Mouse (Mus musculus): ENCODE data around the gene Wdr24.

Gene Wdr24

DNA sequence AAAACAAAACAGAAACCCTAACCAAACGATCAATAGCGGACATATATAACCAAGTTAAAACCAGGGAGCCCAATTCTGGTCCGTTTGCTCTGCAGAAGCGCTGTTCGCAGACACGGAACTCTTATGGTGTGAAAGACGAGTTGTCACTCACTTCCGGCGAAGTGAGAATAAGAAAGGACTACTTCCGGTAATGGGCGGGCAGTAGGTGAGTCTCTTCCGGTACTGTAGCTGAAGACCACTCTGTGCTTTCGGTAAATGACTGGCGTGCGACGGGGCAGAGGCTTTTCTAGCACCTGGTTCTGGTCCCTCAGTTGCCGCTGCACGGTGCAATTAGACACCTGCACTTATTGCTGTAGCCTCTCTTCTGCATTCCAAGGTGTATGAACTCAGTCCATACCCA lies at the start of gene Wdr24:
TSS of gene Wdr24 (plus strand) at position 176 of the 400 bp plus-strand sequence.
- ChIA-PET CTCF (interaction anchor here in 2 of 4 experiments (1.2 to 1.5 kb wide), 3 partner anchors 9 to 308 kb away, joined by 3 to 11 read pairs (median 3); partner anchors contain the start of gene Stub1 (in 2 of the 2)), POLR2A (interaction anchor here (0.5 to 4.4 kb wide), 18 partner anchors 9 to 97 kb away, joined by 3 to 60 read pairs (median 6); partner anchors contain the start of genes Stub1 (in 3 of the 4), Rhbdl1 (in 2 of the 4), Fam173a (in 1 of the 4) and Mcrip2 (in 1 of the 4))

DNA sequence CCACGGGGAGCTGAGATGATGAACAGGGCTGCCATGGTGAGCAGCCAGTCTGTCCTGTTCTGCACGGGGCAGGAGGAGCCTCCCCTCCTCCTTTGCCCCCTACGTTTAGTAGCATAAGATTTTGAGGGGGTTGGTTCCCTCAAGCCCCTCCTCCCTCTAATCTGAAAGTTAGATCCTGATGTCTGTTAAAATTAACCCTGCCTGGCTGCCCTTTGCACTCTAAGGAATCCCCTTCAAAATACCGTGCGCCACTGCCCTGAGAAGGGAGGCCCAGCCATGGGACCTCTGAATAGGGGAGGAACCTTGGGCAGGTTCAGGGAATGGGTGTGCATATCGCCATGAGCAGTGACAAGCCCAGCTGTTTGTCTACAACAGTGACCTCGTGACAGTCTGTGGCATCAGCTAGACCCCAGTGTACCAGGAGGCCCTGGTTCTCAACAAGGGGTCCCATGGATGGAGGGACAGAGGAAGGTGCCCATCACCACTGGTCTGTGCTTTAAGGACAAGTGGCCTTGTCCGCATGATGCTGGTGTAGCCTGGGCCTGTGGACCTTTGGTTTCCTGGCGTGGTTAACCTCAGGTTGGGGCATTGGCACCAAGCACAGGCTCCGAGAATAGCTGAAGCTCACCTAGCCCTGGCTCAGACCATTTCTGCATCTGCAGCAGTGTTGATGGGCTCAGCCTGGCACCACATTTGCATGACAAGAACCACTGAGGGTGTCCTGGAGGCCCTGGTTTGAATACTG lies 47.9 kb upstream of the Wdr24 start:
- POLR2A ChIA-PET = interaction anchor here in 2 of 4 experiments (0.6 to 4.1 kb wide), 7 partner anchors 10 to 889 kb away, joined by 4 to 31 read pairs (median 13); partner anchors contain the start of genes Chtf18 (in 2 of the 2), Rpusd1 (in 2 of the 2), Haghl (in 1 of the 2) and Spsb3 (in 1 of the 2)
- CTCF ChIA-PET = interaction anchor here in 2 of 4 experiments (1.2 to 2.7 kb wide), 2 partner anchors 26 kb away, joined by 4 to 10 read pairs; no protein-coding TSS in a partner anchor

DNA sequence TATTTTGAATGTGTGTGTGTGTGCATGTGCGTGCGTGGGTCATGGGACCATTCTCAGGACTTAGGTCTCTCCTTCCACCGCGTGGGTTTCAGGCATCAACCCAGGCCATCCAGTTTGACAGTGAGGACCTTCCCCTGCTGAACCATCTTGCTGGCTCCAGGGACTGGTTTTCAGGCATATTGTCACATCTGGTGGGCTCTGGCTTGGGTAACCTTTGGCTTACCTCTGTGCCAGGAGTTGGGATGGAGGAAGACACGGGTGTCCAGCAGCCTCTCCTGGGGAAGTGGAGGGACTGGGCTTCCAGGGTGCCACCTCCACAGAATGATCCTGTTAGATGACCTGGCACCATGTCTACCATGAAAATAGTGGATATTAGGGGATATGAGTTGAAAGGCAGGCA lies 45.5 kb upstream of the Wdr24 start:
- POLR2A ChIA-PET = interaction anchor here in 2 of 4 experiments (1.0 to 1.9 kb wide), 6 partner anchors 7 to 54 kb away, joined by 3 to 5 read pairs (median 4); partner anchors contain the start of genes Chtf18 (in 1 of the 2) and Haghl (in 1 of the 2)
- CTCF ChIA-PET = interaction anchor here in 1 of 4 experiments (1.1 kb wide), 1 partner anchor 54 kb away, joined by 4 read pairs; no protein-coding TSS in a partner anchor

DNA sequence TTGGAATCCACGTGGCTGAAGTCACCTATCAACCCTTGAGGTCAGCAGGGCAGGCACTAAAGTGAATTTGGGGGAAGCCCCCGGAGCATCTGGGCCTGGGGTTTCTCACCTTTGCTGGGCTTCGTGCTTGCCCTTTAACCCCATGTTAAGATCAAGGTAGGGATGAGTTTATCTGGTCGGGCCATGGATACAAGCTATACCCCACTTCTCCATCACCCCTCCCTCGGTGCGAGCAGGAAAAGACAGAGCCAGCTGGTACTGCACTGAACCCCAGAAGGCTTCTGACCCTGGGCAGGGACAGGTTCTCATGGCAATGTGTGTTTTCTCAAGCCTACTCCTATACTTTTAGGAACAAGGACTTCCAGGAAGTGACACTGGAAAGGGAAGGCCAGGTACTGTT lies 42.1 kb upstream of the Wdr24 start:
- ChIA-PET POLR2A (interaction anchor here in 3 of 4 experiments (0.6 to 3.1 kb wide), 21 partner anchors 8 to 65 kb away, joined by 3 to 14 read pairs (median 4); partner anchors contain the start of genes Chtf18 (in 2 of the 3), Fam173a (in 2 of the 3), Metrn (in 2 of the 3) and Narfl (in 2 of the 3)), CTCF (interaction anchor here in 2 of 4 experiments (0.6 to 1.9 kb wide), 6 partner anchors 8 to 58 kb away, joined by 3 to 7 read pairs (median 3); partner anchors contain the start of genes Narfl (in 2 of the 2), Chtf18 (in 1 of the 2) and Rpusd1 (in 1 of the 2))

DNA sequence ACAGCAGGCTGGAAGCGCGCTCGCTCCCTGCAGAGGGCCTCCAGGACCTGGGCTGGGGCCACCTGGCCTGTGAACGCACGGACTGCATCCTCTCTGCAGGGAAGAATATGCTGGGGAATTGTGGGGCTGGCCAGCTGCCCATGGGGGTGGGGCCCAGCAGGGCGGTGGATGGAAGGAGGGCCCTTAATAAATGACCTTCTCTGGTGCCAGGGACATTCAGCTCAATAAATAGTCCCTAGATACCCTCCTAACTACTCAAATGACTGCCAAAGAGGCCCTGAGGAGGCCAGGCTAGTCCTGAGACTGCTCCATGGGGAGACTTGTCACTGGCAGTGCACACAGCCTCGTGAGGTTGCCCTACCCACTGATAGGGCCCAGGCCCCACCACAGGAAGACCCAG lies 40.3 kb upstream of the Wdr24 start:
- CTCF ChIA-PET = interaction anchor here in 1 of 4 experiments (1.1 kb wide), 1 partner anchor 19 kb away, joined by 4 read pairs; no protein-coding TSS in a partner anchor

DNA sequence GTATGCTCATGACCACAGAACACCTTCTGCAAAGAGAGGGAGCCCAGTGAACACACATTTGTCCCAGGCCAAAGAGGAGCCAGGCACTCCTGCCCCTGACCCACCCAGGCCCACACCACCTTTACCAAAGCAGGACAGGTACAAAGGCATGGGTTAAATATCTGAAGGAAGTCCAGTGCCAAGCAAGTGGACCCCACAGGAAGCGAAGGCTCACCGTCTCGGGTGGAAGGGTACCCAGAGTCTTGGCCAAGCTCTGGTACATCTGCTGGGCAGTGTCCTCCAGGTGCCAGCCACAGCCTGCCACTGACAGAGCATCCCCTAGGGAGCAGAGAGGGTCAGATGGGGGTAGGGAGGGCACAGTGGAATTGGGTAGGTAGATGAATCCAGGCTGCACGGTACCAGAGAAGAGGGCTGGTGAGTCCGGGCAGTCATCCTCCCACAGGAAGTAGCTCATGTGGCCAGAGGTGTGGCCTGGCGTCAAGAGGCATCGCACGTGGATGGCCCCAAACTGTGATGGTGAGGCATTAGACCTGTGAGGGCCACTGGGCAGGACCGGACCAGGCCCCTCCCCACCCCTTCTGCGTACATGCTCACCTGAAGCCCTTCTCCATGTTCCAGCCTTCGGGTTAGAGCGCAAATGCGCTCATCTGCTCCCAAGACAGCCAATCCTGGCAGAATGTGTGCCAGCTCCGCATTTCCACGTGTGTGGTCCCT lies 39.4 kb upstream of the Wdr24 start:
- ChIA-PET POLR2A (interaction anchor here (1.0 to 3.1 kb wide), 15 partner anchors 8 to 68 kb away, joined by 3 to 25 read pairs (median 6); partner anchors contain the start of genes Narfl (in 4 of the 4), Metrn (in 3 of the 4), Chtf18 (in 1 of the 4) and Gng13 (in 1 of the 4)), CTCF (interaction anchor here in 3 of 4 experiments (1.2 to 2.9 kb wide), 4 partner anchors 10 to 52 kb away, joined by 4 to 20 read pairs (median 8); partner anchors contain the start of gene Narfl (in 3 of the 3))

More for the DNA sequence above, 40.3 kb upstream of the Wdr24 start:
- POLR2A ChIA-PET = interaction anchor here in 3 of 4 experiments (1.1 to 3.1 kb wide), 9 partner anchors 9 to 67 kb away, joined by 3 to 14 read pairs (median 5); partner anchors contain the start of genes Narfl (in 2 of the 3), Chtf18 (in 1 of the 3), Gng13 (in 1 of the 3) and Rpusd1 (in 1 of the 3)

DNA sequence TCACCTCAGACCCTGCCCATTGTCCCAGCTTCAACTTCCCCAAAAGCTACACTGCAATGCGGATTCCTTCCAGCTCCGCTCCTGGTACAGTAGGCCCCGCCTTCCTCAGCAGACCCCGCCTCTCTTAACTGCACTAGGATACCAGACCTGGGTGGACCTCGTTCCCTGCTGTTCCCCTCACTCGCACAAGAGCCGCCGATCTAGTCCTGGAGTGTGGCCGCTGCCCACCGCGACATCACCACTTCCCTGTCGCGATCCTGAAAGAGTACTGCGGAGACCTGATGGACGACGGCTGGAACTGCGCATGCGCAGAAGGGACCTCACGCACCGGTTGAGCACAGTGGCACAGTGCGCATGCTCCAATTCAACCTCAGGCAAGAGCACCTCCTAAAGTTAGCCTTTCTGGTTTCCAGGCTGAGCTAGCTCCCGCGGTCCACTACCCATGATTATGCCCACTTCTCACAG lies 38.1 kb upstream of the Wdr24 start, which contains the start of gene Haghl:
TSS of gene Haghl (minus strand) at position 393 of the 465 bp plus-strand sequence.
- POLR2A ChIA-PET = interaction anchor here (0.6 to 3.3 kb wide), 39 partner anchors 8 to 380 kb away, joined by 3 to 25 read pairs (median 5); partner anchors contain the start of genes Narfl (in 4 of the 4), Metrn (in 3 of the 4), Rpusd1 (in 3 of the 4) and Chtf18 (in 2 of the 4)
- CTCF ChIA-PET = interaction anchor here (0.6 to 2.9 kb wide), 16 partner anchors 9 to 660 kb away, joined by 3 to 20 read pairs (median 4); partner anchors contain the start of genes Narfl (in 3 of the 4), AC134908.4 (in 1 of the 4), Chtf18 (in 1 of the 4) and Metrn (in 1 of the 4)

DNA sequence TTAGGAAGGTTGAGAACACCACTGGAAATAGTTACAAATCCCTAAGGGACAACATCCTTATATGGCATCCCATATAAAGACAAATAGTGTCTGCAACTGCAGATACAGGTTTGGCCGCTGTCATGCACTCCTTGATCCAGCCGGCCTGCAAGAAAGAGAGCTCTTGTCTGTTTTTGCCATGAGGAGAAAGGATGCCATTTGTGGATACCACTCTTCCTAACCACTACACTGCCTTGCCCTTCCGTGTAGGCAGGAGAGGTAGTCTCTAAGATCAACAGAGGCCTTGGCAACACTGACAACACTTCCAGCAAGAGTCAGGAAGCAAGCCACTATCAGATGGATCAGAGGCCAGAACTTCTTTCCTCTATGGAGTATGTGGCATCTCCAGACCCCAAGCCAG lies 37.1 kb upstream of the Wdr24 start, which contains the start of gene Ccdc78:
TSS of gene Ccdc78 (plus strand) at position 301 of the 400 bp plus-strand sequence.
- POLR2A ChIA-PET = interaction anchor here in 3 of 4 experiments (0.6 to 3.3 kb wide), 17 partner anchors 9 to 216 kb away, joined by 3 to 23 read pairs (median 6); partner anchors contain the start of genes Jmjd8 (in 2 of the 3), Metrn (in 2 of the 3), Chtf18 (in 1 of the 3) and Fbxl16 (in 1 of the 3)
- CTCF ChIA-PET = interaction anchor here in 2 of 4 experiments (1.0 to 2.9 kb wide), 3 partner anchors 13 to 62 kb away, joined by 3 to 20 read pairs (median 10); partner anchors contain the start of gene Narfl (in 1 of the 2)

DNA sequence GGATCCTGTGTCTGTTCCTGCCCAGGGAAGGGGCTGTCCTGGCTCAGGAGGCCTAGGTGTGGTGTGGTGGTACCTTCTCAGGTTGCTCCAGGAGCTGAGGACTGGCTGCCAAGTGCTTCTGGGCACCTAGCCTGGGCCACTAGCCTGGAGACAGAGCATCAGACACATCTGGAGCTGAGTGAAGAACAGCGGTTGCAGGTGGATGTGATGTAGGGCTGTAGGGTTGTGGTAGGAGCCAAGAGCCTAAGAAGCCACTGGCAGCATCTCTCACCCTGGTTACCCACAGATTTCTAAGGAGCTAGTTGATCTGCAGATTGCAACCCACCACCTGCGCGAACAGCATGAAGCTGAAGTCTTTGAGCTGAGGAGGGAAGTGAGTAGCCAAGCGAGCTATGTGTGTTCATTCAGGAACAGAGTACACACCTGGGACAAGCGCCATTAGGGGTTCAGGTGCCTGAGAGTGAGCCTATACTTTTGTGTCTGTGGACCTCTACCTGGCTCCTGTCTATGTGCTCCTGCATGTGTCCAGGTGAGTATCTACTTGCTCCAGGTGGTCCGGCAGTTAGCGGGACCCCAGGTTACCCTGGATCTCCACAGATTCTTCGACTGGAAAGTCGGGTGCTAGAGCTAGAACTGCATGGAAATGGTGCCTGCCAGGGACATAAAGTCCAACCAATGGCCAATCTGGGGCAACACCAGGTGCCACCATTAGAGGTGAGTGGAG lies 36.5 kb upstream of the Wdr24 start:
- CTCF ChIA-PET = interaction anchor here in 2 of 4 experiments (1.0 to 2.9 kb wide), 3 partner anchors 14 to 63 kb away, joined by 3 to 10 read pairs (median 3); partner anchors contain the start of gene Narfl (in 1 of the 2)
- POLR2A ChIA-PET = interaction anchor here in 3 of 4 experiments (0.6 to 3.3 kb wide), 7 partner anchors 10 to 65 kb away, joined by 3 to 23 read pairs (median 6); partner anchors contain the start of genes Metrn (in 2 of the 3), Chtf18 (in 1 of the 3), Jmjd8 (in 1 of the 3) and Rpusd1 (in 1 of the 3)

DNA sequence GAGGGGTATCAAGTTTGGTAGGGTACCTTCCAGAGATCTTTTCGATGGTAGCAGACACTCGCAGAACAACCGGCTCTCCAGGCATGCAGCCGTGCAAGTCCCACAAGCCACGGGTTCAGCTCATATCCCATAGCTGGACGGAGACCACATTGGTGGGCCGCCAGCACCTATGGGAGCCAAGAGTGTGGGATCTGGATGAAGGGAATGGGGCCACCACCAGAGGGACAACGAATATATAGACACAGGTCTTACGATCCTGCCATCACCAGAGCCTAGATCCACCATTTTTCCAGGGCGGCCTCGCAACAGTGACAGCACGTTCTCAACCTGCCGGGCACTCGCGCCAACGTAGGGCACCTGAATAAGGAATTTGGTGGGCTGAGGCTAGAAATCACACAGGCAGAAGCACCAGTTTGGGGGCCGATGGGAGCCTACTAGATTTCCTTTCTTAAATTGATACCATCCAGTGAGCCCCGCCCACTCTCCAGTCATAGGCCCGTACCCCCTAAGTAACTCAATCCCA lies 32.0 kb upstream of the Wdr24 start:
- ChIA-PET POLR2A (interaction anchor here in 3 of 4 experiments (0.6 to 3.1 kb wide), 31 partner anchors 8 to 343 kb away, joined by 3 to 16 read pairs (median 4); partner anchors contain the start of genes Stub1 (in 2 of the 3), Wdr24 (in 2 of the 3), Chtf18 (in 1 of the 3) and Fbxl16 (in 1 of the 3)), CTCF (interaction anchor here (0.9 to 2.6 kb wide), 10 partner anchors 10 to 221 kb away, joined by 3 to 12 read pairs (median 4); partner anchors contain the start of gene Narfl (in 2 of the 4))

DNA sequence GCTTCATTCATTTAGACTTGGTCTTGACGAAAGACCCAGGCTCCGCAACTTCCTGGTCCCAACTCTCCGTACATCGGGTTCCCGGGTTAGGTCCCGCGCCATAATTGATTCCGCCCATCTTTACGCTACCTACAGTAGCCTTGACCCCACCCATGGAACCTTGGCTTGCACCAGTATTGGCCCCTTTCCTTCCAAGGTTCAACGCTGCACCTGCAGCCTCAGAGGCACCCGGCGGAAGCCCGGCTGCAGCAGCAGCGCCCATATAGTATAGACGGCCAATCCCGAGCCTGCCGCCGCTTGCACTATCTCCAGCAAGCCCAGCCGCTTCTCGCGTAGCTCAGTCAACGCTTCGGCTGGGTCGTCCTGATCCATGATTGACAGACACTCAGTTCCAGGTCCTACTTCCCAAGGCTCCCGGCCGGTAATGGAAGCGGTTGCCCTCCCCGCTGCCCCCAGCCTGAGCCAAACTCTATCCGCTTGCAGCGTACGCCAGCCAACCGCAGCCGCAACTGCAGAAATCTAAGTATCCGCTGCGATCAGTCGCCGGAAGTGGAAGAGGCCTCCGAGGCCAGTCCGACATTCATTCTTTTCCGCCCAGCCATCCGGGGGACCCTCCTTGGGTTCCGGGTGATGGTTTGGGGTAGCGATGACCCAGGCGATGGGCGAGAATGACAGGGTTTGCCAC lies 31.4 kb upstream of the Wdr24 start:
- ChIA-PET CTCF (interaction anchor here in 3 of 4 experiments (0.6 to 2.6 kb wide), 11 partner anchors 8 to 220 kb away, joined by 3 to 12 read pairs (median 4); partner anchors contain the start of gene Narfl (in 2 of the 3)), POLR2A (interaction anchor here in 3 of 4 experiments (0.6 to 3.1 kb wide), 29 partner anchors 9 to 225 kb away, joined by 3 to 16 read pairs (median 4); partner anchors contain the start of genes Stub1 (in 3 of the 3), Chtf18 (in 1 of the 3), Fbxl16 (in 1 of the 3) and Nhlrc4 (in 1 of the 3))

DNA sequence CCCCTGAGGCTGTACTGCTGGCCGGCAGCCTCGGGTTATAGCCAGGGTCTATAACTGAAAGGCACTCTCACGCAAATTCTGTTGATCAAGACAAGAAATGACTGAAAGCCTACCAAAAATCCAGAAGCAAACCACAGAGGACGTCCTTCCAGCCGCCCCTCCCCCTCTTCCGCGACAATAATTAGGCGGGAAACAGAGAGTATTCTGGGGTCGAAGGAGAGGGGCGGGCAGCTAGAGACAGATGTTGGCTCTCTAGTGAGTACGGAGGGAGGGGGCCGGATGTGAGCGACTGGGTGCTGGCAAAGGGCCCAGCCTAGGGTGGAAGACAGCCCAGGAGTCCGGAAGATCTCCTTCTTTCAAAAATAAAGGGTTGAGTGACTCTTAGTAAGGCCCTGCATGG lies 30.8 kb upstream of the Wdr24 start, which contains the start of gene Fam173a:
TSS of gene Fam173a (minus strand) at position 287 of the 400 bp plus-strand sequence.
- CTCF ChIA-PET = interaction anchor here in 3 of 4 experiments (0.6 to 2.6 kb wide), 8 partner anchors 7 to 220 kb away, joined by 3 to 12 read pairs (median 4); partner anchors contain the start of gene Narfl (in 2 of the 3)
- POLR2A ChIA-PET = interaction anchor here (0.6 to 3.1 kb wide), 22 partner anchors 8 to 225 kb away, joined by 3 to 16 read pairs (median 4); partner anchors contain the start of genes Chtf18 (in 2 of the 4), Rpusd1 (in 2 of the 4), Stub1 (in 2 of the 4) and Nhlrc4 (in 1 of the 4)

DNA sequence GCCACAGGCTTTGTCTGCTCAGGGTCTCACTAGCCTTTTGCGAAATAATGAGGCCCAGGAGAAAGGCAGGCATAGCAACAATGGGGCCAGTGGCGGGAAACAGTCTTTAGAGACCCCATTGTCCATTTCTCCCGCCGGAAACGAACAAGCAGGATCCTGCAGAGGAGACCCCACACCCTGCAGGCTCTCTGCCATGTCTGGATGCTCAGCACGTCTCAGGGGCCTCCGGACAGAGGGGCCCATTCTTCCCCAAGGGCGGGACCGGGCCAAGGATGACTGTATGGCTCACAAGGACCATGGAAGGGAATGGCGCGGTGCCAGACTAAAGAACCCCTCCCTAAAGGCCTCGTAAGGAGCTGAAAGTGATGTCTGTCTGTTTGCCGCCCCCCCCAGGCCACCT lies 29.2 kb upstream of the Wdr24 start:
- POLR2A ChIA-PET = interaction anchor here in 3 of 4 experiments (0.9 to 4.7 kb wide), 12 partner anchors 19 to 81 kb away, joined by 3 to 36 read pairs (median 6); partner anchors contain the start of genes Stub1 (in 3 of the 3), Chtf18 (in 2 of the 3), Rpusd1 (in 2 of the 3) and Gng13 (in 1 of the 3)
- CTCF ChIA-PET = interaction anchor here in 3 of 4 experiments (0.8 to 1.3 kb wide), 4 partner anchors 9 to 70 kb away, joined by 3 to 5 read pairs (median 4); partner anchors contain the start of genes Haghl (in 2 of the 3) and Fbxl16 (in 1 of the 3)

DNA sequence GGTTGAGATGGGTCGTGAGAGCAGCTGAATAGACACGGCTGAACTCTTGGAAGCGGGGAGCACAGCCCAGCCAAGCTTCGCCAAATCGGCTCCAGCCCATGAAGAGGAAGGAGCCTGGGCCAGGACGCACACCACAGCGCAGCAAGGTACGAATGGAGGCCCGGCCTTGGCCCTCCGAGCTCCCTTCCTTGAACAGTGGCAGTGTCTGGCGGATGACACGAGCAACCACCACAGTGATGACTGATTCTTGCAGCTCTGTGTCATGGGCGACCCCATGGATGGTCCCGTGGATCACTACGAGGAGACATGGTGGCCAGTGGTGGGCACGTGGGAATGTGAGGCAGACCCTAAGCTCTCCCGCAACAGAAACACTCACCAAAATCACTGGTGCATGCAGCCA lies 28.4 kb upstream of the Wdr24 start:
- POLR2A ChIA-PET = interaction anchor here in 3 of 4 experiments (0.9 to 4.7 kb wide), 16 partner anchors 10 to 81 kb away, joined by 3 to 36 read pairs (median 5); partner anchors contain the start of genes Stub1 (in 3 of the 3), Chtf18 (in 2 of the 3), Rpusd1 (in 2 of the 3) and Gng13 (in 1 of the 3)
- CTCF ChIA-PET = interaction anchor here in 3 of 4 experiments (0.6 to 1.3 kb wide), 7 partner anchors 9 to 71 kb away, joined by 3 to 9 read pairs (median 4); partner anchors contain the start of genes Haghl (in 2 of the 3) and Fbxl16 (in 1 of the 3)
